Mouse (Mus musculus) retina, postnatal 1 day (tissue): Measurements from ENCODE around the gene Zfp428.

Experiments used
- DNase-seq: peaks from one replicate; pipeline ENCODE4 v3.0.0-alpha.2; 2012

The Zfp428 gene

DNA sequence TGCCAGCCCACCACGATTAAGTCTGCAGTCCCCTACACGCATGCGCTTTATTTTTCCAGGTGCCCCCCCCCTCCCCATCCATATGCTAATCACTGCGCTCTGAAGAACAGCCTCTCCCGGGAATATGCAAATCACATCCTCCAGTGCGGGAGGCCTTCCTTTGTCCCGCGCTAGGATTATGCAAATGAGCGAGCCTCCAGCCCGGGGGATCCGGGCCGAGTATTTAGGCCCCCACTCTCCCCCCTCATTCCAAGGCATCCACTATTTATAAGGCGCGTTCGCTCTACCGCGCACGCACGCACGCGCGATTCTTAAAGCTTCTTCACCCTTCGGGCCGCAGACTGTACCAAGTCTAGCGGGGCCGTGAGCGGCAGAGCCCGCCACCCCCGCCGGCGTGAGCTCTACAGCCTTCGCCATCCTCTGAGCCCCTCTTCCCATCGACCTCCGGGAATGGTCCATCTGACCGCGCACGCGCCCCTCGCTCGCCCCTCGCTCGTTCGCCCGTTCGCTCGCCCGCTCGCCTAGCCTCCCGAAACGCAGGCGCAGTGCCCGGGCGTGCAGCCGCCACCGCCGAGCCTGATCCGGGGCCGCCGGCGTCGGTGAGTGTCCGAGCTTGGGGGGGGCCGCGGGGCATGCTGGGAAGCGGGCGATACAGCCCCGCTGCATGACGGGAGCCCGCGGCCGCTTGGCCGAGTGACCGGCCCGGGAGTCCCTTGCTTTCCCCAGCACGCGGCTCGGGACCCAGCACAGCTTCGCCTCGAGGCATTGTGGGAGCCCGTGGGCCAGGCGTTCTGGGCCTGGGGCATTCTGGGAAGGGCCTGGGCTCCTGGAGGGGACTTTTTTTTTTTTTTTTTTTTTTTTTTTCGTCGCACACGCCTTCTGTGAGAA, at the start of gene Zfp428:
Gene Zfp428 (plus strand): TSS at position 169 of the 888 bp plus-strand sequence.
- DNase-seq: peak; percentile 96

DNA sequence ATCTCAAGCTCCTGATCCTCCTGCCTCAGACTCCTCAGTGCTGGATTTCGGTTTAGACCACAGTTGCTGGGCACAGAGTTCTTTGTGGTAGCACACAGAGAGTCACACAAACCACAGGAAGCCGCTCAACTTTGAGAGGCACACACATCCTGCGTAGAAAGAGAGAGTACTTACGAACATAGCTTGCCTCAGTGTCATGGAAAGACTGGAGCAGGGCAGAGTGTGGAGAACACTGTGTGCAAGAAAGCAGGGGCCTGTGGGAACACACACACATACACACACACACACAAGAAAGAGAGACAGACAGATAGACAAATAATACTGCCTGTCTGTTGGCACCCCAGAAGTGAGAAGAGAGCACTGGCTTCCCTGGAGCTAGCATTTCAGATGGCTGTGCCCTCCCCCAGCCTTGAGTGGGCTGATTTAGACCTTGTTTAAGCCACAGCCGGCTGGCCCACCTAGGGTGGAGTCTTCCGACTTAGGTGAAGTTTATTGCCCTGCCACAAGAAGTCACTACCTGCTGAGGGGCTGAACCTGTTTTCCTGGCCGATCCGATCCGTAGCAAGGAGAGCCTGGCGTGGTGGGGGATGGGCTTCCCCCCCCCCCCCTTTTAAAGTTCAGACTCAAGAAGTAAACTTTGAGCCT, 49.0 kb upstream of the Zfp428 start:
- no peak for DNase-seq

DNA sequence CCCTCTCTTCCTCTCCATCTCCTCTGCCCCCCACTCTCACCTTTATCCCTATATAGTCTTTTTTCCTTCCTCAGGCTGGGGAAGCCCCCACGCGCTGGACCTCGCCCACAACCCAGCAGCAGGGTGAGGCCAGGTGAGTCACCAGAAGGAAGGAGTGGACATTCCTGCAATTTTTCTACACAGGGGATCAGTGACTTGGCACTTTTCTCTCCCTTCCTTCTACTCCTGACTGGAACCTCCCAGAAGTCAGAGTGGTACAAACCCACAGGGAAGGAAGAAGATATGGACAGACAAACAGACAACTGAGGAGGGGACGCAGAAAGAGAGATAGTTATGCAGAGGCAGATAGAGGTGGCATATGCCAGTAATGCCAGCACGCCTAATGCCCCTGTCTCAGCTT, 47.4 kb upstream of the Zfp428 start:
- no peak for DNase-seq

DNA sequence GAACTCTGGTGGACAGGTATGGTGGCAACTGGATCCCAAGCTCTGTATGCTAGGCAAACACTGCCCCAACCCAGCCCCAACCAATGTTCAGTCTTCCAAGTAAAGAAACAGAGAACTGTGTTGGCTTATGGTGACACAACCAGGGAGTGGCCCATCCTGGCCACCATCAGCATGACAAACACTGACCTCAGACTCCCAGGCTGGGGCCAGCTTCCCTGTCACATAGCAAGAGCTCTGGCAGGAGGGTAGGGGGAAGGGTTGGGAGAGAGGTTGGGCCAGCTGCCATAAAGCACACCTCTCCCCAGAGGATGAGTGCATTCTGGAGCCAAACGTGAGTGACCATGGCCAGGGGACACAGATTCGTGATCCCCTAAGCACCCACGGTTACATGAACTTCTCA, 47.0 kb upstream of the Zfp428 start:
- no peak for DNase-seq

DNA sequence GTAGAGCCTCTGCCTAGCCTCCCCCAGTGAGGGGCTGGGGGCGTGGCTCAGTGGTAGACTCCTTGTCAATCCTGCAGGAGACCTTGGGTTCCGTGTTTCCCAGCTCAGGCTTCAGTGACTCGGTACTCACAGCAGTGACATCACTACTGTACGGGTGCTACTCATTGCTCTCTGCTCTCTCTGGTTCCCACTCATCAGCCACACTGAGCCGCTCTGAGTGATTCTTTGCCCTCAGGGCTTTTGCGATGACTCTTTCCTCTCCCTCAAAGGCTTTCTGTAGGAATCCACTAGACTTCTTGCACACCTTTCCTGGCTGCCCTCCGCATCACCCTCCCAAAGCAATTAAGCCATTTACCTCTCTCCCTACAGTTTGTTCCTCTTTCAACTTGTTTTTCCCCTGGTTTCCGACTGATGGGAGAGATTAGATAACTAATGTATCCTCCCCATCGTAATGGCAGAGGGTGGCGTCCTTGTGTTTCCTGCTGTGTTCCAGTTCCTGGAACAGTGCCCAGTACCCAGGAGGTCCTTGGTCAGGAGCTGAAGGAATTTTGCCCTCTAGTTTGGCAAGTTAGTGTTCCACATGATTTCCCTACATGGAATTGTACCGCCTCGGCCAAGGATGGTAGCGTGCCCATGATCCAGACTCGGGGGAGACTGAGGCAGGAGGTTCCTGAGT, 45.3 kb upstream of the Zfp428 start:
- no peak for DNase-seq

DNA sequence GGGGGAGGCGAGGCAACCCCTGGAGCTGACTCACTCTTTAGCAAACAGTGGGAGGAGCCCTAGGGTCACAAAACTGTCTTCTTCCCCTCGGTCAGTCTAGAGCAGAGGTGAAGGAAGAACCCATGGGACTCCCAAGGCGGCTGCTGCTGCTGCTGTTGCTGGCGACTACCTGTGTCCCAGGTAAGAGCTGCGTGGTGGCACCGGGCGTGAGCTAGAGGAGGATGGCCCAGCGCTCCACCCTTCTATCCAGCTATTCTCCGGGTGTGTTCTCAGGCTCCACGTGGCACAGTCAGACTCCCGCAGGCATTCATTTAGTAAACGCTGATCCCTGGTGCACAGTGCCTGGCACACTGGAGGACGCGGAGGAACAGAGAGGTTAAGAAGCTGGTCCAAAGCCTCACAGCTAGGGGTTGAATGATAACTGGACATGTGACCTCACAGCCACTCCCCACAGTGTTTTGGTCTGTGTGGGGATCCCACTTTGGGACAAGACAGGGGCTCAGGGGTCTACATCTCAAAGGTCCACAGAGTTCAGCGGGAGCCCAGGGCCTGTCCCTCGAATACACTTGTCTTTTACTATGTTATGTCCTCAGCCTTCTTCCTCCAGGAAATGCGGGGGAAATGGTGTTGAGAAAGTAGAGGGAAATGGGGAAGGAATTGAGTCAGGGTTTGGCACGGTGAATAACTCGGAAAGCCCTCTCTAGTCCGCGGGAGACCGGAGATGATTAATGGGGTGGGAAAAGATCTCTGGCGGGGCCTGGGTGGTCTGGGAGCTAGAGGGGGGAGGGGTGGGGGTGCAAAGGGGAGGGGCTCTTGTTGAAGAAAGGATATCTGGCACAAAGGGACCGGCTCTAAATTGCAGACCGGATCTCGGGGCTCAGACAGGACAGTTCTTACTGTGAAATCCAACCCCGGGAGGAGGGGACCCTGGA, 44.2 kb upstream of the Zfp428 start, which contains the start of gene Plaur:
Gene Plaur (plus strand): TSS at position 97 of the 932 bp plus-strand sequence.
- DNase-seq: peak; percentile 27

DNA sequence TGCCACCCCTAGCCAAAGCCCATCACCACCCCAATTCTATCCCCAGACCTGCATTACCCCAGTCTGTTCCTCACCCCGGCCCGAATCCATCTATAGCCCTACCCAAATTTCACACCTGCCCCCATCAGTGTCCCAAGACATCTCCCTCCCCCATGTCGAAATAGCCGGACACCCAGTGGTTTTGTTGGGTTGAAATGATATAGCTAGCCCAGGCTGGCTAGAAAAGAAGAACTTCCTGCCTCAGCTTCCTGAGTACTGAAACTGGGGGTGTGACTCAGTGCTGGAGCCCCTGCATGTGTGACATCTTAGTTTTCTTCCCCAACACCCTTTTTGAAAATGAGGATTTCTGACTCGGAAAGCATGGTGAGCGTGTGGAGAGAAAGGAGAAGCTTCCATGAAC, 40.0 kb upstream of the Zfp428 start:
- DNase-seq: no peak

DNA sequence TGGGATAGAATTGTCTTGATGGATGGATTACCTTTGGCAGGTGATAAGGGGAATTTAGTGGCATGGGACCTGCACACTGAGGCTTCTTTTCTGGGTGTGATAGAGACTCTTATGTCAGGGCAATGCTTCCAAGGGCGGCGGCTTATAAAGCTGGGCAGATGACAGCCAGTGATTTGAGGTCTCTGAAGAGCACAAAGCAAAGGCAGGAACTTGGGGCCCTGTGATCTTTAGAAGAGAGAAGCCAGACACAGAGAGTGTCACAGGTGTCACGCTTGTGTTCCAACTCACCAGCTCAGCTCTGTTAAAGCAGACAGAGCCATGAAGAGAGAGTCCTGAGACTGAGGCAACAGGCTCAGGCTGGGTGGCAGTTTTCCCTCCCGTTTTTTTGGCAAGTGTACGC, 38.9 kb upstream of the Zfp428 start:
- DNase-seq: no peak

DNA sequence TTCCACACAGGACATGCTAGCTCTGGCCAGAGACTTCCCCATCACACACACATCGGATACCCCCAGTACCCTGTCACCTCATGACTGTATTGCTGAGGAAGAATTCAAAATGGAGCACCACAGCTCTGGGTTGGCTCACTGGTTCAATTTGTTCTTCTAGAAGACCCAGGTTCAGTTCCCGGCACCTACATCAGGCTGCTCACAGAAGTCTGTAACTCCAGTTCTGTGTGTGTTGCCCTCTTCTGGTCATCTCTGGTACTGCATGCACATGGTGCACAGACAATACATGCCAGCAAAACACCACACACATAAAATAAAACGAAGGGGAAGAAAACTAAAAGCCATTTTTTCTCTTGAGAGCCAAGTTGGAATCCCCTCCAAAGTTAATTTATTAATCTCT, 37.7 kb upstream of the Zfp428 start:
- peak; percentile 44 for DNase-seq

DNA sequence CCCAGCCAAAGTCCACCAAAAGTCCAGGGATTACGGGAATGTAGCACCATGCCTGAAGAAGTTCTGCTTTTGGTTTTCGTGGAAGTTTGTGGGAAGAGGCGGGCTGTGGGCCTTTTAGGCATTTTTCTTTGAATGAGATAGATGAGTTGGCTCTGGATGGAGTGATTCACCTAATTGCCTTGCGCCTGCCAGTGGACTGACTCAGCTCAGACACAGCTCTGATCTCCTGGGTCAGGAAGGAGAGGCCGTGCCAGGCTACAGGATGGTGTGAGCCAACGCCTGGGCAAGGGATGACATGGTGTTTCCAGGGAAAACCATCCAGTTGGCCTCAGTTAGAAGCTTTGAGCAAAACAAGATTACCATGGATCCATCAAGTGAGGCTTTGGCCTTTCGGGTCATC, 36.5 kb upstream of the Zfp428 start:
- DNase-seq: no peak

DNA sequence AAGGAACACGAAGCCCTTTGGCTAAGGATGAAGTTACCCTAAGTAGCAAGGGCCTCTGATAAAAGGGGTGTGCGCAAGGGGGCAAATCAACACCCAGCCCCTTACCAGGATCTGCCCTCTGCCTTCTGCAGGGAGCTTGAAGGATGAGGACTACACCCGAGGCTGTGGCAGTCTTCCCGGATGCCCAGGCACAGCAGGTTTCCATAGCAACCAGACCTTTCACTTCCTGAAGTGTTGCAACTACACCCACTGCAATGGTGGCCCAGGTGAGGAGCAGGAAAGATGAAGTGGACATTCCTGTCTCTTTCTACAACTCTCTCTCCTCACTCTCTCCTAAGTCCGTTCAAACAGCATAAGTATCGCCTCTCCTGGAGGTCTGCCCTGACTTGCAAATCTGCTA, 34.4 kb upstream of the Zfp428 start:
- DNase-seq: no peak

DNA sequence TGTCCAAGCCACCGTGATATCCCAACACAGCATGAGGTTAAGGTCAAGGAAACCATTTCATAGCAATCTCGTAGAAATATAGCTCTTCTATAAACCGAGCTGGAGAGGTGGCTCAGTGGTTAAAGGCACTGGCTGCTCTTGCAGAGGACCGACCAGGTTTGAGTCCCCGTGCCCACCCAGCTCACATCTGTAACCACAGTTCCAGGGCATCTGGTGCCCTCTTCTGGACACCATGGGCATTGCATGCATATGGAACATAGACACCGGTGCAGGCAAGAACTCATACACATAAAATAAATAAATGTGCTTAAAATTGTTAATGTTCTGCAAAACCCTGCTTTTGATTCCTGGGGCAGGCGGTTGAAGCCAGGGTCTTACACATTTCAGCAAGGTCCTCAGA, 33.9 kb upstream of the Zfp428 start:
- DNase-seq: peak; percentile 62

DNA sequence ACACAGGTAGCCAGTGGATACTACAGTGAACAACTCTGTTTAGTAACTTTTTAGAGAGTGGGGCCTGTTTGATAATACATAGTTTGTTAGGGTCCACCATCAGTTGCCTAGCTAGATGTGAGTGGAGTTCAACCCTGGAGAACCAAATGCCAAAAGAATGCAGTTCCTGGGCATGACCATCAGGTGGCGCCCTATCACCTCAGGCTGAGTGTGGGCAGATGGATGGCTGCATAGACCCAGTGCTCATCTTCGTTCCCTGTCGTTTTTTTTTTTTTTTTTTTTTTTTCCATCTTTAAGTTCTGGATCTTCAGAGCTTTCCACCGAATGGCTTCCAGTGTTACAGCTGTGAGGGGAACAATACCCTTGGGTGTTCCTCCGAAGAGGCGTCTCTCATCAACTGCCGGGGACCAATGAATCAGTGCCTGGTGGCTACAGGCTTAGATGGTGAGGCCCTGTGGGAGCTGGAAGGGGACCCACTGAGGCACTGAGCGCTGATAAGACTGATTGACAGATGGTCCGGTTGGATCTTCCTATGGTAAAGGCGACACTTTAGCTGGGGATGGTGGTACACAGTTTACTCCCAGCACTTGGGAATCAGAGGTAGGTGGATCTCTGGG, 32.8 kb upstream of the Zfp428 start:
- peak; percentile 79 for DNase-seq

DNA sequence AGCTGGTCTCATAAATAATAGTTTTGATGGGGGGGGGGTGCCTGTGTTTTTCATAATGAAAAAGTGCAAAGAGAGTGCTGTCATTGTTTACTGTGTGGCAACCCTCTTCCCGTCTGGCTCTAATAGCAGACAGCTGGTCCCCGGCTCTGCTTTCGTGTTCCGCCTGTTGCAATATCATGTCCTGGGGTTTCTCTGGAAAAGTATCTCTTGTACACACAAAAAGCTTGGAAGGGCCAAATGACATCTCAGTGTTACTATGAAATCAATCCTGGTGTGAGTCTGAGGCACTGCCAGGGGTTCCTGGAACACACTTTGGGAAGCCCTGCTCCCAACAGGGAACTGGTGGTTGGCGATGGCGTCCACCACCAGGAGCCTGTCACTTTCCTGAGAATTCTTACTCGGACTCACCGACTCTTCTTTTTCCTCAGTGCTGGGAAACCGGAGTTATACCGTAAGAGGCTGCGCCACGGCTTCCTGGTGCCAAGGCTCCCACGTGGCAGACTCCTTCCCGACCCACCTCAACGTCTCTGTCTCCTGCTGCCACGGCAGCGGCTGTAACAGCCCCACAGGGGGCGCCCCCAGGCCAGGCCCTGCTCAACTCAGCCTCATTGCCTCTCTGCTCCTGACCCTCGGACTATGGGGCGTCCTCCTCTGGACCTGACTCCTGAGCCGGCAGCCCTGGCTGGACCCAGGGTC, 31.8 kb upstream of the Zfp428 start:
- peak; percentile 45 for DNase-seq

DNA sequence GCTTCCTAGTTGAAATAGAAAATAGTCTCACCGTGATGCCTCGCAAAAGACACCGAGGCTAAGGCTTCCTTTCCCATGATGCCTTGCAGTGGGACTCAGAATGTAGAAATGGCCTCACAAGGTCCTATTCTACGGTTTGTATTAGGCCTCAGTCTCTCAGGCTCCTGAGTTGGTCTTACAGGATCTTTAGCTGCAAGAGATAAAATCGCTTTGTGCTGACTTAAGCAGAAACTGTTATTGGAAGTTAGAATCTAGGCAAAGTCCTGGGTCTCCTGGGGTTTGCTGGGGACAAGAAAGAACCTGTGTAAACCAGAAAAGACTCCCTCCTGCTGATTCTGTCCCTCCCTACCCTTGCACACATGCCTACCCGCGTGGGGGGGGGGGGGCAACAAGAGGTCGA, 30.5 kb upstream of the Zfp428 start:
- DNase-seq: no peak

DNA sequence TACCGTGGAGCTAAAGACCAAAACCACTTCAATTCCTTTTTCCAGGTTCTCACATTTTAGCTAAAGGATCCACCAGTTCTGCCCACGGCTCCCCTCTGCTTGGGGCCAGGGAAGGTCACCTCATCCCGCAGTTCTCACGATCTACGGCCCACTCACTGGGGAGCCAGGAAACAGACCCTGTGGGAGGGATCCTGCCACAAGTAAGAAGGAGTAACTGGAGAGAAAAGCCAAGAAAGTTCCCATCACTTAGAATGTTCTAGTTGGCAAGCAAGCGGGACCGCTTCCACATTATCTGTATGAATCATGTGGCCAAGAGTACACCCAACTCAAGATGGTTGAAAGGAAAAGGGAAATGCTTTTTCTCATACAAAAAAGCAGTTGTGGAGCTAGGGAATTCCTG, 29.9 kb upstream of the Zfp428 start:
- DNase-seq: no peak

DNA sequence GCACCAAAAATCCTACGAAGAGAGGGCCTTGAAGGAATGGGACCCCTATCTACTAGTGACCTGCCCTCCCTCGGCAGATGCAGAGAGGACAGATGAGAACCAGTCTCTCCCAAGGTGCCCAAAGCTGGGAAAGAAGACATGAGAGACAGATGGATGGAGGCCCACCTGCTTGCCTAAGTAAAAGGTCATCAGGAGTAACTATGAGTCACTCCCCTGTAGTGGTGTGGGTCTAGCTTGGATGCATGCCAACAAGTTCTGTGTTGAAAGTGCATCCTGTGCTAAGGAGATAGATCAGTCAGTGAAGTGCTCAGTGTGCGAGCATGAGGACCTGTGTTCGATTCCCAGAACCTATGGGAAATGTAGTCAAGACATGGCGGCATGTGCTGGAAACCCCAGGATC, 27.9 kb upstream of the Zfp428 start:
- DNase-seq: no peak

DNA sequence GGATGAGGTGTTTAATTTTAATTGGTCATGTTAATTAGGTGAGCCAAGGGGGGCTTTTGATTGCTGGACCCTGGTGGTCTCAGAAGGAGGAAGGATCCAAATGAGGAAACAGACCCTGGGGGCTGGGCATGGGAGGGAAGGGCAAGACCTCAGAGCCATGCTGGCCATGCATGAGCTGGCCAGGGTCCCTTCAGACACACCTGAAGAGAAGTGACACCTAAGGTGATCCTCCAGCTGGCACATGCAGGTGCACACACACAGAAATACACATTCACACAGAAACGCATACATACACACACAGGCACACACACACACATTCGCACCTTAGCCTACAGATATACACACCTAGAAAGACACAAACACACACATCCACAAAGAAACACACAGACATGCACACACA, 27.1 kb upstream of the Zfp428 start:
- DNase-seq: no peak

DNA sequence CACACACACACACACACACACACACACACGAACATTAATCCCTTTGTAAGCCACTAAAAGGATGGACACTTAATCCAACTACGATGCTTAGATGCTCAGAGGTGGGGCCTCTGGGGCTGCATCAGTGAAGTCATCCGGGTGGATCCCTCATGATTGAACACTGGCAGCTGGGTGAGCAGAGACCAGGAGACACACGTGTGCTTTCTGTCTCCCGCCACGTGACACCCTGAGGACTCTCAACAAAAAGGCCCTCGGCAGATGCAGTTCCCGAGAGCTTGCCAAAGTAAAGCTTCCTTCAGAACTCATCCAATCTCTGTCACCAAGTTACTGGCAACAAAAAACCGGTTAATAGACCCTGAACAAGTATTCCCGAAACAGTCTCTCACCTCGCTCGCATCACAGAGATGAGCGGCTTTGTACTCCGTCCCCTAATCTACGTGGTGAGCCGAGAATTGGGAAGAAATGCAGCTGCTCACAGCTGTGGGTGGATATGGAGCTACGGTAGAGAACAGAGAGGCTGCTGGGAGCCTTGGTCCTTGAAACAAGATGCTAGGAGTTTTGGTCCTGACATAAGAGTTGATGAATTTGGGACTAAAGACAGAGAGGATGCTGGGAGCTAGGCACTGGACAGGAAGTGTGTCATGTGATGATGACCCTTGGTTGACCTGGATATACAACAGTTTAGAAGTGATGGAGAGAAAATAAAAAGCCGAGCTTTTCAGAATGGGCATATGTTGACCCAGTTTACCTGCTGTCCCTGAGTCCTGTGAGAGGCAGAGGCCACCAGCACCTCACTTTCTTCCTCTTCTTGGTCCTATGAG, 26.5 kb upstream of the Zfp428 start:
- peak; percentile 77 for DNase-seq

DNA sequence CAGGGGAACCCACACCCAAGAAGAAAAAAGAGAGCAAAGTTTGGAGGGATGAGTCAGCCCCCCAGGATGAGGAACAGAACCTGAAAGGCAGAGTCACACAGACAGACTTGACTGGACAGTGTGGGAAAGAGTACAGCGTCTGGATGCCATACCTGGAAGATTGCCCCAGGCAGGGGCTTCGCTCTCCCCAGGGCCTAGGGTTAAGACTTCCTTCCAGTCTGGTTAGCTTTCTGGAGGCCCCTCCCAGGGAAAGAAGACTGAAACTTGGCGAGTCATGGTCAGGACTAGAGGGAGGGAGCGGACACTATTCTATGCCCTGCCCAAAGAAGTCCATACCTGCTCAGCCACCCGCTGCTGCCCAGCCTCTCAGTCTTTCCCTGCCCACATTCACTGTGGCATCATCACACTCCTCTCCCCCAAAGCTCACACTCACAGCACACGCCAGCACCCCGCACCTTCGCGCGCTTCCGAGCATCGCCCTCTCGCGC, 25.8 kb upstream of the Zfp428 start:
- DNase-seq: no peak
